Mouse (Mus musculus): ENCODE data around the gene Ugt1a2.

GRCm38 (mm10) chr1:88249596-88249995, 49.2 kb downstream of the Ugt1a2 start:
- TF ChIP-seq CTCF (IDR thresholded peaks at IDR 0.05; ENCODE audit: insufficient read depth, low read depth, low read length): no peak
- TF ChIP-seq POLR2A (IDR thresholded peaks at IDR 0.05; ENCODE audit: insufficient read depth, low read depth, low read length): no peak
